Mouse (Mus musculus) spleen, adult 2 months (tissue): Measurements from ENCODE around the gene Rims3.

Experiments used
- CTCF ChIP-seq: fragments of 200-500 bp; IDR thresholded peaks from 2 replicates; pipeline ENCODE4 v1.5.1; 2011; ENCODE audit warnings: mild to moderate bottlenecking, inconsistent platforms; ENCODE audit not compliant: insufficient read depth, insufficient read length, insufficient replicate concordance; ENCODE audit errors: extremely low read depth
- POLR2A ChIP-seq: fragments of 200-500 bp; IDR thresholded peaks from 2 replicates; pipeline ENCODE4 v1.6.1; 2011; ENCODE audit warnings: low read depth, low read length, inconsistent platforms

DNA sequence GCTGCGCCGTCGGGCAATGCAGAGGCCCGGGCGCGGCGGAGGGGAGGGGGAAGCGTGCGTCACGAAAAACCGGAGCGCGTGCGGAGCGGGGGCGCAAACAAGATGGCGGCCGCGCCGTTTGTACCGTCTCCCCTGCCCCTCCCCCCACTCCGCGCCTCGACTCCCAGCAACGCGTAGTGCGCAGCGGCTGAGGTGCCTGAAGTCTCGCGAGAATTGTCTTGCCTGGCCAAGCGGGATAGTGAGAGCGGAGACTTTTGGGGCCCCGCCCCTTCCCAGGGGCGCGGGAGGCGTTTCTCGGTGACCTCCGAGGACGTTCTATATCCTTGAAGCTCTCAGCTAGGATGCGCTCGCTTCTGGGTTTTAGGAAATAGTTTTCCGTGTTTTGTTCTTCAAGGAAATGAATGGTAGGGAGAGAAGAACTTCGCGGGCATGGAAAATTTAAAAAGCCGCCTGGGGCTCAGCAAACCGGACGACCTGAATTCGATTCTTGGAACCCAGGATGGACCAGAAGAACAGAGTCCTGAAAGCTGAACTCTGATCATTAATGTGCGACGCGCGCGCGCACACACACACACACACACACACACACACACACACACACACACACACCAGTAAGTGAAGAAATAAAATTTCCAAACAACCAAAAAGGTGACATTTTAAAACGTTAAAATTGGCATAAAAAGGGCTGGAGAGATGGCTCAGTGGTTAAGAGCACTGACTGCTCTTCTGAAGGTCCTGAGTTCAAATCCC, 28.9 kb upstream of the Rims3 start:
- TF ChIP-seq CTCF (no peak), POLR2A (no peak; the same call in 1 of the 2 replicates)
